Mouse (Mus musculus) kidney, adult 2 months (tissue): ENCODE results near the gene Kif3b. TPM values are rescaled to one million over a fixed set of nuclear protein-coding genes. Genes with fewer than 3 reads are reported as not detected.

ENCODE experiments used
- DNase-seq: peaks from one replicate; pipeline ENCODE4 v3.0.0; 2021
- H3K27ac ChIP-seq: fragments of 200-500 bp; 2 replicates; pipeline ENCODE4 v1.5.1; 2012; ENCODE audit warnings: low read depth, low read length, control low read depth, inconsistent platforms; ENCODE audit not compliant: insufficient read depth
- H3K27me3 ChIP-seq: fragments of 200-500 bp; replicated peaks from 2 replicates; pipeline ENCODE4 v1.6.1; 2012; ENCODE audit warnings: mild to moderate bottlenecking, moderate library complexity, low read length, inconsistent platforms; ENCODE audit not compliant: control insufficient read depth, insufficient read depth
- H3K36me3 ChIP-seq: fragments of 200-500 bp; 2 replicates; pipeline ENCODE4 v1.6.1; 2012; ENCODE audit warnings: mild to moderate bottlenecking, moderate library complexity, low read length, inconsistent platforms; ENCODE audit not compliant: control insufficient read depth, insufficient read depth
- H3K4me1 ChIP-seq: fragments of 200-500 bp; 2 replicates; pipeline ENCODE4 v1.6.1; 2011; ENCODE audit warnings: low read length; ENCODE audit not compliant: control insufficient read depth, insufficient read depth
- H3K4me3 ChIP-seq: fragments of 200-500 bp; 2 replicates; pipeline ENCODE4 v1.5.1; 2011; ENCODE audit warnings: mild to moderate bottlenecking, low read depth, low read length, control low read depth; ENCODE audit not compliant: insufficient read depth
- CTCF ChIP-seq: fragments of 200-500 bp; conservative IDR thresholded peaks from 2 replicates; pipeline ENCODE4 v1.5.1; 2011; ENCODE audit warnings: low read depth, mild to moderate bottlenecking, control low read depth, low read length, moderate library complexity, mixed read lengths; ENCODE audit not compliant: insufficient read depth, insufficient read length
- POLR2A ChIP-seq: fragments of 200-500 bp; IDR thresholded peaks from one replicate; pipeline ENCODE4 v1.6.1; 2011; ENCODE audit warnings: low read depth, low read length, control low read depth
- WGBS: fragments of 180-500 bp; shearing (Covaris S2); methylation state at CpG from one replicate; pipeline ENCODE4 v1.1.7; 2018; 5-methylcytosine and 5-hydroxymethylcytosine counted together
- polyA plus RNA-seq: library from polyadenylated mRNA; depleted of rRNA; stranded (reverse); fragments of >200 nt; gene quantifications from 2 replicates; pipeline ENCODE4 v1.2.3, GENCODE M21; 2012

Gene Kif3b
- polyA plus RNA-seq, 1 experiment = 10.9 TPM

GRCm38 (mm10) chr2:153336117-153336516, 44.9 kb downstream of the Kif3b start:
- Histone ChIP-seq H3K4me1 (0 out of 2 replicates have a peak, but pooled peaks cover 7% of the 10 kb centered on the region), H3K36me3 (no peaks in the 10 kb centered on the region), H3K27ac (no peak overlapping the region), H3K27me3 (no peaks in the 10 kb centered on the region), H3K4me3 (no peak overlapping the region)
- WGBS = 79% methylated on average over 2 of the region's 2 CpGs
- TF ChIP-seq POLR2A (no peak), CTCF (no peak)
- no peak for DNase-seq

- Histone ChIP-seq H3K27ac (no peak overlapping the region), H3K36me3 (no peaks in the 10 kb centered on the region), H3K4me3 (no peak overlapping the region), H3K27me3 (no peaks in the 10 kb centered on the region), H3K4me1 (0 out of 2 replicates have a peak, but pooled peaks cover 7% of the 10 kb centered on the region)
- 82% methylated on average over 9 of the region's 9 CpGs for WGBS
- TF ChIP-seq POLR2A = no peak
- TF ChIP-seq CTCF = no peak
- no peak for DNase-seq
Observed at GRCm38 (mm10) chr2:153338361-153339350, 47.4 kb downstream of the Kif3b start.

GRCm38 (mm10) chr2:153342166-153342565, 51.0 kb downstream of the Kif3b start:
- DNase-seq = no peak
- Histone ChIP-seq H3K36me3 (no peaks in the 10 kb centered on the region), H3K4me3 (no peak overlapping the region), H3K27ac (no peak overlapping the region), H3K4me1 (peaks cover 7% of the 10 kb centered on the region; the same call in 1 of the 2 replicates), H3K27me3 (no peaks in the 10 kb centered on the region)
- WGBS = 93% methylated on average over 6 of the region's 6 CpGs
- TF ChIP-seq POLR2A = no peak
- TF ChIP-seq CTCF = no peak

GRCm38 (mm10) chr2:153342602-153343001, 51.4 kb downstream of the Kif3b start:
- WGBS = 53% methylated on average over 3 of the region's 3 CpGs
- TF ChIP-seq POLR2A (no peak), CTCF (no peak)
- Histone ChIP-seq H3K36me3 (no peaks in the 10 kb centered on the region), H3K27me3 (no peaks in the 10 kb centered on the region), H3K27ac (no peak overlapping the region), H3K4me3 (no peak overlapping the region), H3K4me1 (peaks cover 4% of the 10 kb centered on the region; the same call in 1 of the 2 replicates)
- DNase-seq = no peak

- no peak overlapping the region for H3K4me3 ChIP-seq
- H3K27ac ChIP-seq = no peak overlapping the region
- no peaks in the 10 kb centered on the region for H3K36me3 ChIP-seq
- H3K27me3 ChIP-seq = no peaks in the 10 kb centered on the region
- H3K4me1 ChIP-seq = no peaks in the 10 kb centered on the region; the same call in 1 of the 2 replicates
- TF ChIP-seq POLR2A (no peak), CTCF (no peak)
- DNase-seq = no peak
Observed at GRCm38 (mm10) chr2:153343191-153343590, 52.0 kb downstream of the Kif3b start.

GRCm38 (mm10) chr2:153345071-153345453, 53.8 kb downstream of the Kif3b start:
- peak overlapping the region; percentile 78 for H3K4me3 ChIP-seq
- no peaks in the 10 kb centered on the region for H3K36me3 ChIP-seq
- no peaks in the 10 kb centered on the region for H3K27me3 ChIP-seq
- H3K4me1 ChIP-seq = peaks cover 10% of the 10 kb centered on the region; the same call in 1 of the 2 replicates
- H3K27ac ChIP-seq = peak overlapping the region; percentile 70
- WGBS = 1% methylated on average over 11 of the region's 11 CpGs
- DNase-seq = no peak
- TF ChIP-seq CTCF (no peak), POLR2A (no peak)
